Mouse (Mus musculus): Measurements from ENCODE around the gene Klhl24. TPM values are rescaled to one million over a fixed set of nuclear protein-coding genes. Genes with fewer than 3 reads are reported as not detected.

The Klhl24 gene
- polyA plus RNA-seq, 1 experiment: 22.6 TPM

DNA sequence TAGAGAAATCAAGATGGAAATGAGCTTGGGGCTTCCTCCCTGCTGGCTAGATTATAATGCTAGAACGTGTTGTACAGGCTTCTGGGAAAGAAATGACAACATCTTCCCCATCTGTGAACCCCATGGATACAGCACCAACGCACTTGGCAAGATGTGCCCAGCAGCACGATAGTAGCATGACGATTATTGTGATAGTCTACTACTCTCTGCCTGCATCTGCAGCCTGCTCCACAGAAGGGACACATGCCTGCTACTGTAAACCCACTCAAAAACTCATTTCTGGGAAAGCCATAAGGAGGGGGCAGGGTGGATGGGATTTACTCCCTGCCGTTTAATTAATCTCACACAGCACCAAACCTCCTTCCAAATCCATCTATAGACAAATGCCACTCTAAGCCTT is 10.4 kb upstream of the Klhl24 start:
- Histone ChIP-seq H3K36me3 (ENCODE audit: control insufficient read depth, insufficient read depth, low read length) (no peaks in the 10 kb centered on the region), H3K4me3 (ENCODE audit: control insufficient read depth, low read depth, low read length) (no peak overlapping the region), H3K27ac (ENCODE audit: control insufficient read depth, insufficient read depth, low read depth, low read length) (no peak overlapping the region), H3K27me3 (ENCODE audit: control insufficient read depth, insufficient read depth, low read length) (no peaks in the 10 kb centered on the region), H3K4me1 (ENCODE audit: control insufficient read depth, insufficient read depth, low read length) (0 out of 2 replicates have a peak, but pooled peaks cover 2% of the 10 kb centered on the region)
- TF ChIP-seq POLR2A (IDR thresholded peaks at IDR 0.05; ENCODE audit: control insufficient read depth, low read depth, low read length) (no peak), CTCF (IDR thresholded peaks at IDR 0.05; ENCODE audit: control insufficient read depth, insufficient read depth, insufficient replicate concordance, low read depth, low read length) (no peak)

DNA sequence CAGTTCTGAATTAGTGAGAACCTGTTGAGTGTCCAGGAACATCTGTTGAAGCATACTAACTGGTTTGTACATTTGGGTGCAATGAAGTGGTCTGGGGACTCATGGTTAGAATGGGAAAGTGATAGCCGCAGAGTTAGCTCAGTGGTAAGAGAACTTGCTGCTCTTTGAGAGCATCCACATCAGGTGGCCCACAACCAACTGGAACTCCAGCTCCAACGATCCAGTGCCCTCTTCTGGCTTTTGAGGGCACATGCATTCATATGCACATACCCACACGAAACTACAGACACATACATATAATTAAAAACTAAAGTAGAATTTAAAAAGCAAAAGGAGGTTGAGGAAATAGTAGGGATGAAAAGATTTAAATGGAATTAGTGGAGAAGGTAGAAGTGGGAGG is 7.7 kb upstream of the Klhl24 start:
- TF ChIP-seq POLR2A (IDR thresholded peaks at IDR 0.05; ENCODE audit: control insufficient read depth, low read depth, low read length) (no peak), CTCF (IDR thresholded peaks at IDR 0.05; ENCODE audit: control insufficient read depth, insufficient read depth, insufficient replicate concordance, low read depth, low read length) (no peak)
- Histone ChIP-seq H3K36me3 (ENCODE audit: control insufficient read depth, insufficient read depth, low read length) (no peaks in the 10 kb centered on the region), H3K27ac (ENCODE audit: control insufficient read depth, insufficient read depth, low read depth, low read length) (no peak overlapping the region), H3K27me3 (ENCODE audit: control insufficient read depth, insufficient read depth, low read length) (no peaks in the 10 kb centered on the region), H3K4me1 (ENCODE audit: control insufficient read depth, insufficient read depth, low read length) (0 out of 2 replicates have a peak, but pooled peaks cover 2% of the 10 kb centered on the region), H3K4me3 (ENCODE audit: control insufficient read depth, low read depth, low read length) (no peak overlapping the region)

DNA sequence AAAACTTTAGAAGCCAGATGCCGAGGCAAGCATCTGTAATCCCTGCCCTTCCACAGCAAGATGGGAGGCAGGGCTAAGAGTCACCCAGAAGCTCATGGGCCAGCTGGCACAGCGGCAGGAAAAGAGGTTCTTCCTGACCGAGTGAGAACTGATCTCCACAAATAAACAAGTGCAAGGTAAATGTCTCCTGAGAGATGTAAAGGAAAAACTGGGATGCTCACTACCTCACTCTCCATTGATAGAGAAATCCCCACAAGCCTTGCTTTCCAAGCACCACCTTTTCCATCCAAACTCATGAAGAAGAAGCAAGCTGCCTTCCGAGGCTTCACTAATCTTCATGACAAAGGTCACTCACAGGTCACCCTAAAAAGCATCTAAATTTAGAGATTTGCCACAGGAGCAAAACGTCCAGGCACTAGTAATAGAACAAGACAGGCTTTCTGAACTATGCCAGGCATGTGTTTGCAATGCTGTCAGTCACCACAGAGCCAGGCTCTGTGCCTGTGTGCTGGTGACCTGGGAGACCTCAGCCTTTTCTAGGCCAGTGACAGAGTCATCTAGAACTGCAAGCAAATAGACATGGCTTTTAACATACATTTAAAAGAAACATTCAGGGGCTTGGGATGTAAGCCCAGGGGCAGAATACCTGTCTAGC is 6.3 kb upstream of the Klhl24 start:
- no peak overlapping the region for H3K27ac ChIP-seq (ENCODE audit: control insufficient read depth, insufficient read depth, low read depth, low read length)
- no peaks in the 10 kb centered on the region for H3K27me3 ChIP-seq (ENCODE audit: control insufficient read depth, insufficient read depth, low read length)
- no peak overlapping the region for H3K4me3 ChIP-seq (ENCODE audit: control insufficient read depth, low read depth, low read length)
- 0 out of 2 replicates have a peak, but pooled peaks cover 2% of the 10 kb centered on the region for H3K4me1 ChIP-seq (ENCODE audit: control insufficient read depth, insufficient read depth, low read length)
- no peaks in the 10 kb centered on the region for H3K36me3 ChIP-seq (ENCODE audit: control insufficient read depth, insufficient read depth, low read length)
- TF ChIP-seq CTCF (IDR thresholded peaks at IDR 0.05; ENCODE audit: control insufficient read depth, insufficient read depth, insufficient replicate concordance, low read depth, low read length) (no peak), POLR2A (IDR thresholded peaks at IDR 0.05; ENCODE audit: control insufficient read depth, low read depth, low read length) (no peak)

DNA sequence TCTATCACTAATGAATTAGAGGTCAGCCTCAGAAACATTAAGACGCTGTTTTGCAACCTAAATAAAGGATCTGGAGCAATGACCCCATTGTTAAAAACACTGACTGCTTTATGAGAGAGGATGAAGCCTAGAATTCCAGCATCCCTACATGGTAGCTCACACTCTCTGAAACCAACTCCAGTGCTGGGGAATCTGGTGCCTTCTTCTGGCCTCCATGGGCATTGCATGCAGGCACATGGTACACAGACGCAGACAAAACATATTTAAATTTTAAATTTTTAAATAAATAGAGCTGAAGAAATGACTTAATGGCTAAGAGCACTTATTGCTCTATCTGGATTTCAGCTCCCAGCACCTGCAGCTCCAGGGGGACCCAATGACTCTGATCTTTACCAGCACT is 1.4 kb upstream of the Klhl24 start:
- no peaks in the 10 kb centered on the region for H3K27me3 ChIP-seq (ENCODE audit: control insufficient read depth, insufficient read depth, low read length)
- TF ChIP-seq POLR2A (IDR thresholded peaks at IDR 0.05; ENCODE audit: control insufficient read depth, low read depth, low read length) (no peak), CTCF (IDR thresholded peaks at IDR 0.05; ENCODE audit: control insufficient read depth, insufficient read depth, insufficient replicate concordance, low read depth, low read length) (no peak; the same call in 1 of the 2 replicates)
- H3K4me3 ChIP-seq (ENCODE audit: control insufficient read depth, low read depth, low read length): no peak overlapping the region
- no peaks in the 10 kb centered on the region; the same call in 1 of the 2 replicates for H3K4me1 ChIP-seq (ENCODE audit: control insufficient read depth, insufficient read depth, low read length)
- H3K27ac ChIP-seq (ENCODE audit: control insufficient read depth, insufficient read depth, low read depth, low read length): no peak overlapping the region
- no peaks in the 10 kb centered on the region for H3K36me3 ChIP-seq (ENCODE audit: control insufficient read depth, insufficient read depth, low read length)

DNA sequence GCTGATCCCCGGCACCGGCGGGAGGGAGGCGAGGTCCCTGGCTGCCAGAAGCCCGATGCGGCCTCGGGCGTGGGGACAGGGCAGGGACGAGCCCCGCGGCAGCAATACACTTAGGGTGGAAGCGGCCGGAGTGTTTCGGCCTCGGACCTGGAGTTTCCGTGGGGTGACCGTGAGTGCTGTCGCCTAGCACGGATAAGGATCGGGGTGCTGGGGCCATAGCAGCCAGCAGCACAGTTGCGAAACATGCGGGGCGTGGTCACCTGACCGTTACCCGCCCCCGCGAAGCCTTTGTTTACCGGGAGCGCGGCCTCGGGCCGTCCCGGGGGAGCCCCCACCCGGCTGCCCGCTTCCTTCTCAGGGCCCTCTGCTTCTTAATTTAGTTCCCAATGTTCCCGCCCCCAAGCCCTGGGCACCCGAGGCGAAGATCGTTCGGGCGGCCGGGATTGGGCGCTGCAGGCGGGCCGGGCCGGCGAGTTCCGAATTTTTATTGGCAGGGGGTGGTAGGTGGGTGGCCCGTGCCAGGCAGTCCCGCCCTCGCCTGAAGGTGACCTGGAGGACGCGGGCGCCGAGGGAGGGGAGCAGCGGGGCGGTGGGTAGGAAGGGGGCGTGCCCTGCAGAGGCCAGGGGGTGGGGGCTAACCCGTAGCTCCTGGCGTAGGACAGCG is 501 bp downstream of the Klhl24 start:
- Histone ChIP-seq H3K27ac (ENCODE audit: control insufficient read depth, insufficient read depth, low read depth, low read length) (peak overlapping the region; percentile 83), H3K27me3 (ENCODE audit: control insufficient read depth, insufficient read depth, low read length) (no peaks in the 10 kb centered on the region), H3K4me1 (ENCODE audit: control insufficient read depth, insufficient read depth, low read length) (no peaks in the 10 kb centered on the region; the same call in 1 of the 2 replicates), H3K4me3 (ENCODE audit: control insufficient read depth, low read depth, low read length) (peak overlapping the region; percentile 79), H3K36me3 (ENCODE audit: control insufficient read depth, insufficient read depth, low read length) (no peaks in the 10 kb centered on the region)
- TF ChIP-seq POLR2A (IDR thresholded peaks at IDR 0.05; ENCODE audit: control insufficient read depth, low read depth, low read length) (no peak), CTCF (IDR thresholded peaks at IDR 0.05; ENCODE audit: control insufficient read depth, insufficient read depth, insufficient replicate concordance, low read depth, low read length) (no peak)

DNA sequence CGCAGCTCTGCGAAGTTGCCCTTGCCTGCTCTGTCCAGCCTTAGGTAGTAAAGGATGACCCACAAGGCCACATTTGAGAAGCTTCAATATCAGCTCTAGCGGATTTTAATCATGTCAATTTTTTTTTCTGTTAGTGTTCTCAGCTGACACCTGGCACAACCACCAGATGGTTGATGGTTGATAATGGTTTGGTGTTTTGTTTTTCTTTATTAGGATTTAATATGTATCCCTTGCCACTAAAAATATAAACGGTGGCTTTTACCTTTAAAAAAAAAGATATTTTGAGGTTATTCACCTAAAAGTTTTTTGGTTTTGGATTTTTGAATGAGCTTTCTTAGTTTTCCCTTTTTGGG is 1.0 kb downstream of the Klhl24 start:
- H3K27me3 ChIP-seq (ENCODE audit: control insufficient read depth, insufficient read depth, low read length): no peaks in the 10 kb centered on the region
- H3K4me1 ChIP-seq (ENCODE audit: control insufficient read depth, insufficient read depth, low read length): no peaks in the 10 kb centered on the region; the same call in 1 of the 2 replicates
- no peaks in the 10 kb centered on the region for H3K36me3 ChIP-seq (ENCODE audit: control insufficient read depth, insufficient read depth, low read length)
- TF ChIP-seq POLR2A (IDR thresholded peaks at IDR 0.05; ENCODE audit: control insufficient read depth, low read depth, low read length): no peak
- peak overlapping the region; percentile 79 for H3K4me3 ChIP-seq (ENCODE audit: control insufficient read depth, low read depth, low read length)
- H3K27ac ChIP-seq (ENCODE audit: control insufficient read depth, insufficient read depth, low read depth, low read length): peak overlapping the region; percentile 27

DNA sequence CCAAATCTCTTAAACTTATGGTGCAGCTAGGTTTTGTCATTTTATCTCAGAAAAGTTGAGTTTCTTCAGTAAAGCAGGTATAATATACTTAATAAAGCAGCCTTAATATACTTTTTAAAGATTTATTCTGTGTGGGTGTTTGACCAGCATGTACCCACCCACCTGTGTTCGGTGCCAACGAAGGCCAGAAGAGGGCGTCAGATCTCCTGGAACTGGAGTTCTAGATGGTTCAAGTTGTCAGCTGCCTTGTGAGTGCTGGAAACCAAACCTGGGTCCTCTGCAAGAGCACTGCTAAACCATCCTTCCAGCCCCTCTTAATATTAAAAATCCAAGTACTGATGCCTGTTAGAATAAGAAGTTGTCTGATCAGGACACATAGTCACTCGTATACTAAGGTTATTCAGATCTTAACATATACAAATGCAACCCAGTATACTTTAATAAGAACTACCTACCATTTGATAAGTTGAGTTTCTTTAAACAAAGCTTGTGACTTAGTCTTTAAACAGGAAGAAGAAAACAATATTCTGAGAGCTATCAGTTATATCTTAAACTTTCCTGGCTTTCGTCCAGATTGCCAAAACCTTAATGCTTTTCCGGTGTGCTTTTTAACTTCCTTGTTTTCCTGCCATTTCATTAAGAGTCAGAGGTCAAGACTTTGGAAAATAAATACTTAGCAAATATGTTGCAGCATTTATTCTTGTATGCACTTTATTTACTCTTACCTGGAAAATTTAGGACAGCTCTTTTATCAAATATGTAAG is 1.7 kb downstream of the Klhl24 start:
- Histone ChIP-seq H3K4me3 (ENCODE audit: control insufficient read depth, low read depth, low read length) (no peak overlapping the region), H3K4me1 (ENCODE audit: control insufficient read depth, insufficient read depth, low read length) (no peaks in the 10 kb centered on the region; the same call in 1 of the 2 replicates), H3K27me3 (ENCODE audit: control insufficient read depth, insufficient read depth, low read length) (no peaks in the 10 kb centered on the region), H3K36me3 (ENCODE audit: control insufficient read depth, insufficient read depth, low read length) (no peaks in the 10 kb centered on the region), H3K27ac (ENCODE audit: control insufficient read depth, insufficient read depth, low read depth, low read length) (no peak overlapping the region)
- no peak for TF ChIP-seq POLR2A (IDR thresholded peaks at IDR 0.05; ENCODE audit: control insufficient read depth, low read depth, low read length)
- TF ChIP-seq CTCF (IDR thresholded peaks at IDR 0.05; ENCODE audit: control insufficient read depth, insufficient read depth, insufficient replicate concordance, low read depth, low read length): no peak

All from testis, adult 2 months (tissue).